Mouse (Mus musculus) embryonic fibroblast, embryonic 13.5 days (primary cell): ENCODE measurements around the gene Itgae.

ENCODE experiments used
- CTCF ChIP-seq: IDR thresholded peaks from 2 replicates; pipeline ENCODE4 v1.5.1; 2011; ENCODE audit warnings: mild to moderate bottlenecking, control low read depth, low read length, moderate library complexity, borderline replicate concordance; ENCODE audit not compliant: insufficient read depth
- POLR2A ChIP-seq: IDR thresholded peaks from 2 replicates; pipeline ENCODE4 v1.6.1; 2011; ENCODE audit warnings: low read depth, mild to moderate bottlenecking, control low read depth, low read length, moderate library complexity

DNA sequence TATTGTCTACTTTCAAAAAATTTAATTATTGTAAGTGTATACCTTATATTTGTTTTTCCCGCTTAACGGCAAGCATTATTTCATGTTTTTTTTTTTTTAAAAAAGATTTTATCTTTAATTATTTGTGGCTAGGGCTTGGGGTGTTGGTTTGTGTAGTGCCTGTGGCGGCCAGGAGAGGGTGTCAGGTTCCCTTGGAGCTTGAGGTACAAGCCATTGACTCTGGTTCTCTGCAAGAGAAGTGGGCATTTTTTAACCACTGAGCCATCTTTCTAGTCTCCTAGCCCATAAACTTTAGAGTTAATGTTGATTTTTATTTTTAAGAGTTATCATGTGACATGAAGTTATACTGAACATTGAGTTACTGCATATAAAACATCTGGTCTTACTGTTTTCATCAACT is 18.5 kb upstream of the Itgae start:
- TF ChIP-seq POLR2A: no peak
- peak; percentile 42; the same call in 1 of the 2 replicates for TF ChIP-seq CTCF
